ENCODE assay signal across 7 mouse cellular contexts in genomic region chr7:27259271-27259721, GRCm38 (mm10). TPM values are rescaled to one million over a fixed set of nuclear protein-coding genes. Genes with fewer than 3 reads are reported as not detected.
DNase-seq lines count a peak whose midpoint lies in the region; ATAC-seq and TF ChIP-seq lines count a peak whose summit lies in the region.

No protein-coding gene starts in this region.

- no peak for TF ChIP-seq CTCF in brain, embryonic 14.5 days (IDR thresholded peaks at IDR 0.05; ENCODE audit: borderline replicate concordance, extremely low read depth, insufficient read depth, insufficient read length)
- TF ChIP-seq CTCF in olfactory bulb, adult 2 months (IDR thresholded peaks at IDR 0.05; ENCODE audit: insufficient read depth, low read depth, low read length): no peak

- H3K4me3 ChIP-seq in neural tube, embryonic 11.5 days (ENCODE audit: low read depth, low read length): peak overlapping the region; percentile 91
- peak overlapping the region; percentile 84 for H3K4me3 ChIP-seq in forebrain, embryonic 11.5 days (ENCODE audit: low read depth, low read length)
- H3K4me3 ChIP-seq in limb, embryonic 10.5 days: peak overlapping the region; percentile 87
- H3K4me3 ChIP-seq in olfactory bulb, adult 2 months (ENCODE audit: insufficient read depth, low read depth, low read length): peak overlapping the region; percentile 81

- no peak for ATAC-seq in neural tube, embryonic 11.5 days (ENCODE audit: insufficient read depth, low FRiP score, low TSS enrichment)
- ATAC-seq in forebrain, embryonic 11.5 days (replicated peaks; ENCODE audit: low FRiP score): peak; percentile 11; the same call in 1 of the 2 replicates

- TF ChIP-seq POLR2A in brain, embryonic 14.5 days (IDR thresholded peaks at IDR 0.05; ENCODE audit: borderline replicate concordance, extremely low read depth, insufficient read depth, insufficient read length, poor library complexity, severe bottlenecking): no peak
- TF ChIP-seq POLR2A in olfactory bulb, adult 2 months (IDR thresholded peaks at IDR 0.05; ENCODE audit: insufficient read depth, low read depth, low read length): no peak

- no peaks in the 10 kb centered on the region for H3K27me3 ChIP-seq in neural tube, embryonic 11.5 days (ENCODE audit: control insufficient read depth, insufficient read depth, low read length)
- H3K27me3 ChIP-seq in forebrain, embryonic 11.5 days (ENCODE audit: control insufficient read depth, insufficient read depth, low read length): no peaks in the 10 kb centered on the region
- peaks cover 17% of the 10 kb centered on the region; the same call in 1 of the 2 replicates for H3K27me3 ChIP-seq in limb, embryonic 10.5 days (ENCODE audit: low read depth, poor library complexity, severe bottlenecking)

- peak overlapping the region; percentile 88 for H3K9ac ChIP-seq in neural tube, embryonic 11.5 days (ENCODE audit: low read length)
- peak overlapping the region; percentile 81 for H3K9ac ChIP-seq in forebrain, embryonic 11.5 days (ENCODE audit: low read length)

- peak; percentile 42 for DNase-seq in neural tube, embryonic 11.5 days (ENCODE audit: low spot score)
- DNase-seq in neural tube, embryonic 10.5 days (ENCODE audit: extremely low spot score, low spot score): no peak
- peak; percentile 64 for DNase-seq in brain, embryonic 14.5 days (ENCODE audit: low read depth)
- peak; percentile 63 for DNase-seq in forebrain, embryonic 11.5 days (ENCODE audit: low spot score)
- DNase-seq in limb, embryonic 10.5 days (ENCODE audit: low spot score): no peak
- DNase-seq in layer of hippocampus, adult 8-10 months (ENCODE audit: low spot score in 2 of 2): no peak

- no peaks in the 10 kb centered on the region for H3K9me3 ChIP-seq in neural tube, embryonic 11.5 days (ENCODE audit: control insufficient read depth, low read length)
- no peaks in the 10 kb centered on the region for H3K9me3 ChIP-seq in forebrain, embryonic 11.5 days (ENCODE audit: control insufficient read depth, low read length)
- H3K9me3 ChIP-seq in limb, embryonic 10.5 days (replicated peaks): no peaks in the 10 kb centered on the region

- H3K36me3 ChIP-seq in neural tube, embryonic 11.5 days (ENCODE audit: control insufficient read depth, insufficient read depth, low read length): no peaks in the 10 kb centered on the region; the same call in 1 of the 2 replicates
- H3K36me3 ChIP-seq in forebrain, embryonic 11.5 days (ENCODE audit: control insufficient read depth, insufficient read depth, low read length): no peaks in the 10 kb centered on the region; the same call in 1 of the 2 replicates
- peaks cover 27% of the 10 kb centered on the region for H3K36me3 ChIP-seq in limb, embryonic 10.5 days

- peaks cover 19% of the 10 kb centered on the region for H3K4me1 ChIP-seq in neural tube, embryonic 11.5 days (ENCODE audit: control insufficient read depth, insufficient read depth, low read length)
- peaks cover 16% of the 10 kb centered on the region; the same call in 1 of the 2 replicates for H3K4me1 ChIP-seq in forebrain, embryonic 11.5 days (replicated peaks; ENCODE audit: control insufficient read depth, insufficient read depth, low read length)
- H3K4me1 ChIP-seq in limb, embryonic 10.5 days: peaks cover 40% of the 10 kb centered on the region
- H3K4me1 ChIP-seq in olfactory bulb, adult 2 months (ENCODE audit: control insufficient read depth, insufficient read depth, low read length): peaks cover 38% of the 10 kb centered on the region

- H3K4me2 ChIP-seq in neural tube, embryonic 11.5 days (ENCODE audit: low read depth): peak overlapping the region; percentile 75
- peak overlapping the region; percentile 83 for H3K4me2 ChIP-seq in forebrain, embryonic 11.5 days (ENCODE audit: low read depth, low read length, severe bottlenecking)

- H3K27ac ChIP-seq in neural tube, embryonic 11.5 days (ENCODE audit: low read depth, low read length): peak overlapping the region; percentile 82
- H3K27ac ChIP-seq in forebrain, embryonic 11.5 days (ENCODE audit: low read depth, low read length): peak overlapping the region; percentile 76
- H3K27ac ChIP-seq in limb, embryonic 10.5 days: peak overlapping the region; percentile 94
- H3K27ac ChIP-seq in olfactory bulb, adult 2 months (ENCODE audit: insufficient read depth, low read depth, low read length): peak overlapping the region; percentile 62

- WGBS in neural tube, embryonic 11.5 days: 6% methylated on average over 9 of the region's 9 CpGs
- 2% methylated on average over 9 of the region's 9 CpGs for WGBS in forebrain, embryonic 11.5 days
- 5% methylated on average over 9 of the region's 9 CpGs for WGBS in limb, embryonic 10.5 days
- WGBS in olfactory bulb, adult 2 months: 4% methylated on average over 9 of the region's 9 CpGs

RNA-seq across cellular contexts. Expression of gene Numbl, which starts 1.1 kb away (rescaled TPM):
- 21.6 and 21.7 TPM in 2 replicates for polyA plus RNA-seq in neural tube, embryonic 11.5 days (2014; fragmentation: Nextera tagmentation; extraction: Ambion mirVana)
- polyA plus RNA-seq in brain, embryonic 14.5 days (2012; rRNA removed): 109 and 112 TPM in 2 replicates
- 19.1 and 20.1 TPM in 2 replicates for polyA plus RNA-seq in forebrain, embryonic 11.5 days (2014; fragmentation: Nextera tagmentation; extraction: Ambion mirVana)
- 7.9 and 10.4 TPM in 2 replicates for polyA plus RNA-seq in limb, embryonic 10.5 days (2016; fragmentation: Nextera tagmentation; extraction: Ambion mirVana)
- not detected in 2 replicates for polyA plus RNA-seq in olfactory bulb, adult 2 months (2012; ENCODE audit: insufficient read depth, insufficient read length, low replicate concordance, missing spikeins)
- total RNA-seq in layer of hippocampus, adult 8-10 months (2022): 100 to 1,000 TPM; 110 to 133 (median 125) TPM

RNA-seq across cellular contexts. Expression of gene Coq8b, which starts 26.5 kb away (rescaled TPM):
- polyA plus RNA-seq in neural tube, embryonic 11.5 days (2014; fragmentation: Nextera tagmentation; extraction: Ambion mirVana): 15.8 and 17.1 TPM in 2 replicates
- 42.6 and 50.1 TPM in 2 replicates for polyA plus RNA-seq in brain, embryonic 14.5 days (2012; rRNA removed)
- polyA plus RNA-seq in forebrain, embryonic 11.5 days (2014; fragmentation: Nextera tagmentation; extraction: Ambion mirVana): 15.1 and 18.1 TPM in 2 replicates
- 16.3 and 16.4 TPM in 2 replicates for polyA plus RNA-seq in limb, embryonic 10.5 days (2016; fragmentation: Nextera tagmentation; extraction: Ambion mirVana)
- polyA plus RNA-seq in olfactory bulb, adult 2 months (2012; ENCODE audit: insufficient read depth, insufficient read length, low replicate concordance, missing spikeins): not detected in 2 replicates
- total RNA-seq in layer of hippocampus, adult 8-10 months (2022): 10 to 100 TPM; 38.9 to 48.4 (median 42.6) TPM

RNA-seq across cellular contexts. Expression of gene Itpkc, which starts 30.8 kb away (rescaled TPM):
- polyA plus RNA-seq in neural tube, embryonic 11.5 days (2014; fragmentation: Nextera tagmentation; extraction: Ambion mirVana): 6.5 and 8.3 TPM in 2 replicates
- polyA plus RNA-seq in brain, embryonic 14.5 days (2012; rRNA removed): 15.3 and 15.9 TPM in 2 replicates
- polyA plus RNA-seq in forebrain, embryonic 11.5 days (2014; fragmentation: Nextera tagmentation; extraction: Ambion mirVana): 6.6 and 8.1 TPM in 2 replicates
- polyA plus RNA-seq in limb, embryonic 10.5 days (2016; fragmentation: Nextera tagmentation; extraction: Ambion mirVana): 7.2 and 7.9 TPM in 2 replicates
- not detected in 2 replicates for polyA plus RNA-seq in olfactory bulb, adult 2 months (2012; ENCODE audit: insufficient read depth, insufficient read length, low replicate concordance, missing spikeins)
- total RNA-seq in layer of hippocampus, adult 8-10 months (2022): 10 to 100 TPM; 10.6 to 13.5 (median 12.4) TPM

Comparison
In these comparisons a context has a peak if more than half of its experiments do, and no peak if none do; other contexts are left out.
1. DNase-seq: peak in neural tube, embryonic 11.5 days (single experiment), brain, embryonic 14.5 days (single experiment) and forebrain, embryonic 11.5 days (single experiment); none in neural tube, embryonic 10.5 days (single experiment), limb, embryonic 10.5 days (single experiment) and layer of hippocampus, adult 8-10 months (0 of 2).
2. Peak in every context shown above with its lines, with median percentiles within 50 percentile points of each other: H3K27ac ChIP-seq and H3K4me3 ChIP-seq.